Mouse (Mus musculus) forebrain, embryonic 10.5 days (tissue): Measurements from ENCODE around the gene Aqp7. TPM values are rescaled to one million over a fixed set of nuclear protein-coding genes. Genes with fewer than 3 reads are reported as not detected.

Experiments used
- DNase-seq: peaks from one replicate; pipeline ENCODE4 v3.0.0-alpha.2; 2017; ENCODE audit warnings: low spot score; ENCODE audit errors: extremely low spot score
- H3K27ac ChIP-seq: fragments of 300-500 bp; sonication (generic); 2 replicates; pipeline ENCODE4 v1.5.1; 2016; ENCODE audit warnings: mild to moderate bottlenecking
- H3K27me3 ChIP-seq: fragments of 300-500 bp; sonication (generic); 2 replicates; pipeline ENCODE4 v1.6.1; 2016; ENCODE audit warnings: mild to moderate bottlenecking; ENCODE audit not compliant: poor library complexity, severe bottlenecking
- H3K36me3 ChIP-seq: fragments of 300-500 bp; sonication (generic); replicated peaks from 2 replicates; pipeline ENCODE4 v1.6.1; 2016; ENCODE audit warnings: mild to moderate bottlenecking, moderate library complexity
- H3K4me1 ChIP-seq: fragments of 300-500 bp; sonication (generic); 2 replicates; pipeline ENCODE4 v1.6.1; 2016
- H3K4me3 ChIP-seq: fragments of 300-500 bp; sonication (generic); 2 replicates; pipeline ENCODE4 v1.5.1; 2016; ENCODE audit warnings: mild to moderate bottlenecking, moderate library complexity
- H3K9me3 ChIP-seq: fragments of 300-500 bp; sonication (generic); 2 replicates; pipeline ENCODE4 v1.6.1; 2016; ENCODE audit warnings: mild to moderate bottlenecking, moderate library complexity
- WGBS: fragments of 180-500 bp; shearing (Covaris S2); methylation state at CpG from one replicate; pipeline ENCODE4 v1.1.7; 2016; 5-methylcytosine and 5-hydroxymethylcytosine counted together
- microRNA-seq: library from miRNA; unstranded; fragments of <30 nt; microRNA quantifications from one replicate; pipeline ENCODE4, GENCODE M21; 2017
- polyA plus RNA-seq: library from polyadenylated mRNA; unstranded; fragments of >200 nt; fragmentation: Nextera tagmentation; extraction: Ambion mirVana; gene quantifications from 2 replicates; pipeline ENCODE4 v1.2.1, GENCODE M21; 2016

The Aqp7 gene
- polyA plus RNA-seq, 1 experiment from 2014 or later, result 0.06 TPM

DNA sequence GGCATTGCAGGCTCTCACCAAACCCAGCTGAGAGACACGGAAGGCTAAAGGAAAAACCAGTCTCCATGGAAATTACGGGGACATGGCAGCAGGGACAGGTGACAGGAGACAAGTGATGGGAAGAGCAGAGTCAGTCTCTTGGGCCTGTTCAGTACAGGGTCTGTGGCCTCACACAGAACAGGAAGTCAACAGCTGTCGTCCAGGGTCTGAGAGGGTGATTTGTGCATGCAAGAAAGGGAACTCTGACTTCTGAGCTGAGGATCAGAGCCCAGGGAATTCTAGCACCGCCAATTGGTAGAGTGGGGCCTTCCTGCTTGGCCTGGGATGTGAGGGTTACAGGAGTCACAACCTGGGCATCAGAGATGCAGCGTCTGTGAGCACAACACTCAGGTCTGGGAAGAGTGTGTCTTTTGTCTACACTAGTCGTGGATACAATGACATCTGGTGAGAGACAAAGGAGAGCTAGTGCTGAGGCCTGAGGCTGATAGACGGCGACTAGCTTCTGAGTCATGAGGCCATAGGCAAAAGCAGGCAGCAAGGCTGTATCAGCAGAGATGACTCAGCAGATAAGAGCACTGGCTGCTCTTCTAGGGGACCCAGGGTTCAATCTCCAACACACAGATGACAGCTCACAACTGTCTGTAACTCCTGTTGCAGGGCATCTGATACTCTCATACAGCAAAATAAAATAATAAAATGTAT, 21.7 kb downstream of the Aqp7 start:
- Histone ChIP-seq H3K4me1 (peaks cover 3% of the 10 kb centered on the region; the same call in 1 of the 2 replicates), H3K4me3 (no peak overlapping the region), H3K9me3 (no peaks in the 10 kb centered on the region), H3K36me3 (peaks cover 64% of the 10 kb centered on the region), H3K27ac (no peak overlapping the region), H3K27me3 (no peaks in the 10 kb centered on the region)
- WGBS, result 72% methylated on average over 8 of the region's 8 CpGs
- no peak for DNase-seq

GRCm38 (mm10) chr4:41021094-41021493, 26.8 kb downstream of the Aqp7 start:
- Histone ChIP-seq H3K27me3 (no peaks in the 10 kb centered on the region), H3K9me3 (no peaks in the 10 kb centered on the region), H3K36me3 (peaks cover 83% of the 10 kb centered on the region), H3K4me3 (no peak overlapping the region), H3K4me1 (no peaks in the 10 kb centered on the region), H3K27ac (no peak overlapping the region)
- no peak for DNase-seq
- WGBS, result 90% methylated on average over 5 of the region's 5 CpGs

- H3K27ac ChIP-seq, result no peak overlapping the region
- no peaks in the 10 kb centered on the region for H3K4me1 ChIP-seq
- 94% methylated on average over 5 of the region's 5 CpGs for whole genome bisulfite sequencing
- DNase-seq, result no peak
- no peaks in the 10 kb centered on the region for H3K27me3 ChIP-seq
- no peaks in the 10 kb centered on the region for H3K9me3 ChIP-seq
- H3K36me3 ChIP-seq, result peaks cover 92% of the 10 kb centered on the region
- no peak overlapping the region for H3K4me3 ChIP-seq
Observed at GRCm38 (mm10) chr4:41015798-41016197, 32.1 kb downstream of the Aqp7 start.

GRCm38 (mm10) chr4:41013351-41013750, 34.6 kb downstream of the Aqp7 start:
- Histone ChIP-seq H3K9me3 (no peaks in the 10 kb centered on the region), H3K4me1 (no peaks in the 10 kb centered on the region), H3K27ac (no peak overlapping the region), H3K4me3 (no peak overlapping the region), H3K36me3 (peaks cover 97% of the 10 kb centered on the region), H3K27me3 (no peaks in the 10 kb centered on the region)
- WGBS, result 89% methylated on average over 3 of the region's 3 CpGs
- no peak for DNase-seq

DNA sequence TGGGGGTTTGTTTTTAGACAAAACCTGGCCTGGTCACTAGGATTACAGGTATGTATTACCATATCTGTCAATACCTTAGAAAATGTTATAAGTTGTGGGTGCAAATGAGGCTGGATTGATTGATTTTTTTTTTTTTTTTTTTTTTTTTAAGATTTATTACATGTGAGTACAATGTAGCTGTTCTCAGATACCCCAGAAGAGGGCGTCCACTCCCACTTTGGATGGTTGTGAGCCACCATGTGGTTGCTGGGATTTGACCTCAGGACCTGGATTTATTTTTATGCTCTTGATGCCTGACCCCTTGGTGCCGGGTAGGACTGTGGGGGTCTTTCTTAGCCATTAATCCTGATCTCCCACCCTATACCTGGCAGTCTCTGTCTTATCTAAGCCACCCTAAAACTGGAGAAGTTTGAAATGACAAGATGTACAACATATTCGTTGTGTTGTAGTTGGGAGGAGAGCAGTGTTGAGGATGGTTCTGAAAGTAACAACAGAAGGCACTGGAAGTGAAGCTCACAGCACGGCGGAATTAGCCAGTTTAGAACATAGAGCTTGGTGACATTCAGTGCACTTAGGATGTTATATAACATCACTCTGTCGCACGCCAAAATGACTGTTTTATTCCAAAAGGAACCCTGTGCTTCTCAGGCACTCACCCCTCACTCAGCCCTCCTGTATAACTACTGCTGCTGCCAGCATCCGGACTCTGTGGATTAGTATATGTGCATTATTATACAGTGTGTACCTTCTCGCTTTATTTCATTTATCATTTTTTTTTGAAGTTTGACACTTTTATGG, 46.9 kb downstream of the Aqp7 start:
- H3K36me3 ChIP-seq, result peaks cover 100% of the 10 kb centered on the region
- 92% methylated on average over 9 of the region's 9 CpGs for WGBS
- no peak overlapping the region for H3K27ac ChIP-seq
- H3K27me3 ChIP-seq, result no peaks in the 10 kb centered on the region
- no peak for DNase-seq
- no peak overlapping the region for H3K4me3 ChIP-seq
- no peaks in the 10 kb centered on the region for H3K9me3 ChIP-seq
- H3K4me1 ChIP-seq, result no peaks in the 10 kb centered on the region

DNA sequence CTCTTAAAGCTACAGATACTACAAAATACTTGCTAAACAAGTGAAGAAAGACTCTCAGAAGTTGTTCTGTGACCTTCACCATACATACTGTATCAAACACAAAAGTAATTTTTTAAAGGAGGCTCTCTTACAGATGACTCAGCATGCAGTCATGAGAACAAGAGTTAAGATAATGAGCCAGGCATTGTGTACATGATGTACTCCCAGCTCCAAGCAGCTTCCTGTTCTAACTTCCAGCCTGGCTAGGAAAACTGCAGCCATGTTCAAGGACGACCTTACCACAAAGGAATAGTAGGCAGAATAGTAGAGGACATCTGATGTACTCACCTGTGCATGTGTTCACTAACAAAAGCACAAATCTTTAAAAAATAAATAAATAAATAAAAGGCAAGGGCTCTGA, 47.7 kb downstream of the Aqp7 start:
- no peaks in the 10 kb centered on the region for H3K27me3 ChIP-seq
- DNase-seq, result no peak
- H3K9me3 ChIP-seq, result no peaks in the 10 kb centered on the region
- no peak overlapping the region for H3K27ac ChIP-seq
- no peaks in the 10 kb centered on the region for H3K4me1 ChIP-seq
- H3K36me3 ChIP-seq, result peaks cover 100% of the 10 kb centered on the region
- no peak overlapping the region for H3K4me3 ChIP-seq
- 83% methylated on average over 1 of the region's 1 CpGs for WGBS

- H3K27me3 ChIP-seq, result no peaks in the 10 kb centered on the region
- H3K9me3 ChIP-seq, result no peaks in the 10 kb centered on the region
- DNase-seq, result no peak
- 95% methylated on average over 4 of the region's 4 CpGs for WGBS
- H3K4me1 ChIP-seq, result no peaks in the 10 kb centered on the region
- no peak overlapping the region for H3K4me3 ChIP-seq
- no peak overlapping the region for H3K27ac ChIP-seq
- H3K36me3 ChIP-seq, result peaks cover 100% of the 10 kb centered on the region
Observed at GRCm38 (mm10) chr4:40997916-40998315, 50.0 kb downstream of the Aqp7 start.

DNA sequence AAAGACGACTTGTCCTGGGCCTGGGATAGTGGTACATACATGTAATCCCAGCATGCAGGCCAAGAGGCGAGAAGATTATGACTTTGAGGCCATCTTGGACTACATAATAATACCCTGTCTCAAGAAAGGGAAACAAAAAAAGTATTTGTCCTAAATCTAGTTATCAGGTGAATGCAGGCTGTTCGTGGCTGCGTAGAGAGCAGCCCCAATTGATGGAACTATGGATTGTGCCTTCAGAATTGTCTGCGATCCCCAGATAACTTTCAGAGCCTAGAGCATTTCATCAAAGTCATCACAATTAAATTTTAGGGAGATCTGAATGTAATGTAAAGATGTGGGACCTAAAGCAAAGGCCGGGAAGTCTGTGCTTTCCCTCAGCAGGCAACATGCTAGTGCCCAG, 51.6 kb downstream of the Aqp7 start:
- no peaks in the 10 kb centered on the region for H3K9me3 ChIP-seq
- H3K4me1 ChIP-seq, result no peaks in the 10 kb centered on the region
- peaks cover 100% of the 10 kb centered on the region for H3K36me3 ChIP-seq
- H3K27me3 ChIP-seq, result no peaks in the 10 kb centered on the region
- DNase-seq, result no peak
- no peak overlapping the region for H3K4me3 ChIP-seq
- WGBS, result 94% methylated on average over 6 of the region's 6 CpGs
- no peak overlapping the region for H3K27ac ChIP-seq

DNA sequence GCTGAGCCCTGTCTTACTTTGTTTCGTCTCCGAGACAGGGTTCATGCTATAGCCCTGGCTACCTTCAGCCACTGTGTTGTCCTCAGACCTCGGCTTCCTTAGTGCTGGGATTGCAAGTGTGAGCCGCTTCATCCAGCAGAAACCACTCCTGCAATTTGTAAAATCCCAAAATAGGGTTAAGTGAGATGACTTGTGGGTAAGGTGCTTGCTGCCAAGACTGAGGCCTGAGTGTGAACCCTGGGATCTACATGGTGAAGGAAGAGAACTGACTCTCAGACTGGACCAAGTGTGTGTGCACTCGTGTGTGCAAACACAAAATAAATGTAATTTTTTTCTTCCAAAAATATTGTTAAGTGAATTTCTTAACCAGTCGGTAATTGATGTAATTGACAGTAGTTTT, 58.3 kb downstream of the Aqp7 start:
- no peak overlapping the region for H3K4me3 ChIP-seq
- WGBS, result 90% methylated on average over 6 of the region's 6 CpGs
- H3K4me1 ChIP-seq, result no peaks in the 10 kb centered on the region
- no peak overlapping the region for H3K27ac ChIP-seq
- no peaks in the 10 kb centered on the region for H3K27me3 ChIP-seq
- DNase-seq, result no peak
- no peaks in the 10 kb centered on the region for H3K9me3 ChIP-seq
- peaks cover 100% of the 10 kb centered on the region for H3K36me3 ChIP-seq

GRCm38 (mm10) chr4:40983686-40984085, 64.3 kb downstream of the Aqp7 start:
- no peaks in the 10 kb centered on the region for H3K27me3 ChIP-seq
- no peak overlapping the region for H3K4me3 ChIP-seq
- no peaks in the 10 kb centered on the region for H3K9me3 ChIP-seq
- no peaks in the 10 kb centered on the region for H3K4me1 ChIP-seq
- 85% methylated on average over 1 of the region's 1 CpGs for WGBS
- peaks cover 100% of the 10 kb centered on the region for H3K36me3 ChIP-seq
- H3K27ac ChIP-seq, result no peak overlapping the region
- DNase-seq, result no peak

Small RNAs within 50 kb of the gene (microRNA-seq; reads per million reads assigned to microRNA genes)
- gene Mir3094, result 3.9 reads per million, percentile 8 among the genes with 10 or more reads in this experiment

Other genes with a start within 250 kb of the Aqp7 start
- gene B4galt1, start 194.1 kb downstream of the Aqp7 start, polyA plus RNA-seq, result 20.1 TPM in 2 replicates
- gene Spink4, start 128.1 kb downstream of the Aqp7 start, polyA plus RNA-seq, result not detected in 2 replicates
- gene Bag1, start 99.8 kb downstream of the Aqp7 start, polyA plus RNA-seq, result 185 and 188 TPM in 2 replicates
- 88.3 and 89.5 TPM in 2 replicates for gene Chmp5, start 99.7 kb downstream of the Aqp7 start, polyA plus RNA-seq
- 102 and 104 TPM in 2 replicates for gene Nfx1, start 77.2 kb downstream of the Aqp7 start, polyA plus RNA-seq
- 4.6 and 4.9 TPM in 2 replicates for gene Aqp3, start 50.0 kb upstream of the Aqp7 start, polyA plus RNA-seq
- 34.3 and 36.9 TPM in 2 replicates for gene Nol6, start 76.3 kb upstream of the Aqp7 start, polyA plus RNA-seq
- 74.6 and 82.1 TPM in 2 replicates for gene Ube2r2, start 87.6 kb upstream of the Aqp7 start, polyA plus RNA-seq
- gene Ubap2, start 227.0 kb upstream of the Aqp7 start, polyA plus RNA-seq, result 88.4 and 88.9 TPM in 2 replicates